In genomic region chr1:158040334-158040733, GRCm38 (mm10) we compare ENCODE assay signal across 15 mouse cellular contexts.
"Had no signal": no experiment of that assay in that cellular context is flagged by ENCODE, and none has a peak within 500 bp of the region (broad histone marks: within the 10 kb centered on the region; RNA-seq: fewer than 3 reads in every experiment).

No protein-coding gene starts in this region.

- H3K4me2 ChIP-seq: limb, embryonic 12.5 days; liver, embryonic 13.5 days; lung, embryonic 15.5 days; midbrain, embryonic 12.5 days had no signal

- H3K27me3 ChIP-seq: limb, embryonic 12.5 days; liver, embryonic 13.5 days; lung, embryonic 15.5 days; megakaryocyte, embryonic 14.5 days; midbrain, embryonic 12.5 days had no signal

- H3K9me3 ChIP-seq: limb, embryonic 12.5 days; liver, embryonic 13.5 days; lung, embryonic 15.5 days; midbrain, embryonic 12.5 days had no signal

- H3K4me1 ChIP-seq: limb, embryonic 12.5 days; liver, embryonic 13.5 days; lung, embryonic 15.5 days; megakaryocyte, embryonic 14.5 days; midbrain, embryonic 12.5 days had no signal

- H3K9ac ChIP-seq: limb, embryonic 12.5 days; liver, embryonic 13.5 days; liver, postnatal 0 days; lung, embryonic 15.5 days; midbrain, embryonic 12.5 days had no signal

- ATAC-seq: intestine, postnatal 0 days; liver, postnatal 0 days had no signal

- H3K4me3 ChIP-seq: limb, embryonic 12.5 days; liver, embryonic 13.5 days; lung, embryonic 15.5 days; megakaryocyte, embryonic 14.5 days; midbrain, embryonic 12.5 days had no signal

- H3K36me3 ChIP-seq: limb, embryonic 12.5 days; liver, embryonic 13.5 days; lung, embryonic 15.5 days; midbrain, embryonic 12.5 days had no signal

- H3K27ac ChIP-seq: limb, embryonic 12.5 days; liver, embryonic 13.5 days; lung, embryonic 15.5 days; macrophage; midbrain, embryonic 12.5 days had no signal

- DNase-seq: kidney, adult 8-10 months; kidney, postnatal 25 days; liver; liver, embryonic 13.5 days; liver, postnatal 0 days; lung, postnatal 14 days; spleen, adult 18-20 months; thymus, adult 2 months; thymus, postnatal 4 days had no signal
